10 mouse cellular contexts compared by ENCODE assay signal in genomic region chr8:119715221-119715620, GRCm38 (mm10). TPM values are rescaled to one million over a fixed set of nuclear protein-coding genes. Genes with fewer than 3 reads are reported as not detected.
DNase-seq lines count a peak whose midpoint lies in the region; ATAC-seq and TF ChIP-seq lines count a peak whose summit lies in the region.
"Had no signal": no experiment of that assay in that cellular context is flagged by ENCODE, and none has a peak within 500 bp of the region (broad histone marks: within the 10 kb centered on the region; RNA-seq: fewer than 3 reads in every experiment).

No protein-coding gene starts in this region.

- no peaks in the 10 kb centered on the region for H3K36me3 ChIP-seq in intestine, embryonic 16.5 days (ENCODE audit: control insufficient read depth, insufficient read depth, low read length)
- no peaks in the 10 kb centered on the region for H3K36me3 ChIP-seq in lung, postnatal 0 days (ENCODE audit: insufficient read depth, low read length)
- H3K36me3 ChIP-seq: embryonic facial prominence, embryonic 13.5 days had no signal

- peak; percentile 90 for ATAC-seq in intestine, embryonic 16.5 days
- ATAC-seq in lung, postnatal 0 days: peak; percentile 82
- ATAC-seq: hindbrain, embryonic 16.5 days had no signal

- H3K27ac ChIP-seq in intestine, embryonic 16.5 days (ENCODE audit: low read length): peak overlapping the region; percentile 83
- H3K27ac ChIP-seq in lung, postnatal 0 days (ENCODE audit: low read length): peak overlapping the region; percentile 81
- H3K27ac ChIP-seq in layer of hippocampus, adult 2 months: no peak overlapping the region
- H3K27ac ChIP-seq: embryonic facial prominence, embryonic 13.5 days had no signal

- no peaks in the 10 kb centered on the region for H3K27me3 ChIP-seq in intestine, embryonic 16.5 days (replicated peaks; ENCODE audit: control insufficient read depth, insufficient read depth, low read length)
- no peaks in the 10 kb centered on the region for H3K27me3 ChIP-seq in lung, postnatal 0 days (replicated peaks; ENCODE audit: insufficient read depth, low read length)
- H3K27me3 ChIP-seq: embryonic facial prominence, embryonic 13.5 days had no signal

- no peak overlapping the region for H3K4me3 ChIP-seq in intestine, embryonic 16.5 days (ENCODE audit: low read length)
- no peak overlapping the region for H3K4me3 ChIP-seq in lung, postnatal 0 days (ENCODE audit: low read depth, low read length)
- H3K4me3 ChIP-seq in layer of hippocampus, adult 2 months: no peak overlapping the region
- H3K4me3 ChIP-seq: embryonic facial prominence, embryonic 13.5 days had no signal

- peak; percentile 99 for TF ChIP-seq EP300 in lung, postnatal 0 days (IDR thresholded peaks at IDR 0.05)

- H3K9ac ChIP-seq in intestine, embryonic 16.5 days (ENCODE audit: low read depth, low read length): peak overlapping the region; percentile 11; the same call in 1 of the 2 replicates
- no peak overlapping the region for H3K9ac ChIP-seq in lung, postnatal 0 days (replicated peaks; ENCODE audit: low read depth)
- H3K9ac ChIP-seq: embryonic facial prominence, embryonic 13.5 days had no signal

- peak; percentile 17 for TF ChIP-seq CTCF in lung, postnatal 0 days (IDR thresholded peaks at IDR 0.05)
- no peak for TF ChIP-seq CTCF in layer of hippocampus, adult 2 months (conservative IDR thresholded peaks at IDR 0.05)

- H3K4me1 ChIP-seq in intestine, embryonic 16.5 days (ENCODE audit: control insufficient read depth, insufficient read depth, low read length): peaks cover 19% of the 10 kb centered on the region
- peaks cover 18% of the 10 kb centered on the region for H3K4me1 ChIP-seq in lung, postnatal 0 days (ENCODE audit: insufficient read depth, low read depth, low read length)

- peak overlapping the region; percentile 20 for H3K4me2 ChIP-seq in intestine, embryonic 16.5 days (ENCODE audit: low read depth, low read length)
- H3K4me2 ChIP-seq in lung, postnatal 0 days (replicated peaks; ENCODE audit: low read depth, low read length): peak overlapping the region; percentile 14; the same call in 1 of the 2 replicates
- H3K4me2 ChIP-seq: embryonic facial prominence, embryonic 13.5 days had no signal

- peak; percentile 17 for DNase-seq in adipocyte (ENCODE audit: low spot score)
- peak; percentile 24 for DNase-seq in brain, adult 2 months (ENCODE audit: low read depth, low spot score)
- peak; percentile 93 for DNase-seq in lung, postnatal 0 days (ENCODE audit: low spot score)
- DNase-seq in embryo, embryonic 11 days: no peak
- no peak for DNase-seq in layer of hippocampus, adult 2 months (ENCODE audit: low spot score in 2 of 2)
- no peak for DNase-seq in left cerebral cortex, postnatal 10 days (ENCODE audit: extremely low spot score in 1 of 2, low spot score in 2 of 2)
- no peak for DNase-seq in urinary bladder, postnatal 10 days (ENCODE audit: low spot score)

- H3K9me3 ChIP-seq in intestine, embryonic 16.5 days (ENCODE audit: control insufficient read depth, low read length): no peaks in the 10 kb centered on the region
- H3K9me3 ChIP-seq in lung, postnatal 0 days (ENCODE audit: low read length): no peaks in the 10 kb centered on the region
- H3K9me3 ChIP-seq: embryonic facial prominence, embryonic 13.5 days had no signal

- 37% methylated on average over 12 of the region's 12 CpGs for WGBS in intestine, embryonic 16.5 days
- WGBS in lung, postnatal 0 days: 5% methylated on average over 12 of the region's 12 CpGs

- intact Hi-C loops in left cerebral cortex, postnatal 10 days (cut with DNase I): no loop called here

RNA-seq across cellular contexts. Expression of gene Atp2c2, which starts 15.4 kb away (rescaled TPM):
- polyA plus RNA-seq in intestine, embryonic 16.5 days (2015; fragmentation: Nextera tagmentation; extraction: Ambion mirVana): 6.4 and 6.8 TPM in 2 replicates
- 1.5 and 2.1 TPM in 2 replicates for polyA plus RNA-seq in lung, postnatal 0 days (2015; fragmentation: Nextera tagmentation; extraction: Ambion mirVana)
- total RNA-seq in layer of hippocampus, adult 2 months (2021): 1 to 10 TPM; 1.7 to 1.9 TPM
- total RNA-seq in left cerebral cortex, postnatal 10 days (2021): under 1 TPM; 0.55 to 0.79 TPM

RNA-seq across cellular contexts. Expression of gene Wfdc1, which starts 49.1 kb away (rescaled TPM):
- polyA plus RNA-seq in intestine, embryonic 16.5 days (2015; fragmentation: Nextera tagmentation; extraction: Ambion mirVana): 4.6 and 5.4 TPM in 2 replicates
- 130 and 164 TPM in 2 replicates for polyA plus RNA-seq in lung, postnatal 0 days (2015; fragmentation: Nextera tagmentation; extraction: Ambion mirVana)
- total RNA-seq in layer of hippocampus, adult 2 months (2021): 1 to 10 TPM; 6.3 to 6.7 TPM
- total RNA-seq in left cerebral cortex, postnatal 10 days (2021): 1 to 10 TPM; 4.5 to 5.7 TPM

Comparison
In these comparisons a context has a peak if more than half of its experiments do, and no peak if none do; other contexts are left out.
1. DNase-seq: peak in adipocyte (single experiment), brain, adult 2 months (single experiment) and lung, postnatal 0 days (single experiment); none in embryo, embryonic 11 days (single experiment), layer of hippocampus, adult 2 months (0 of 2), left cerebral cortex, postnatal 10 days (0 of 2) and urinary bladder, postnatal 10 days (single experiment).